Mouse (Mus musculus): ENCODE measurements around the gene Gmeb1.

- TF ChIP-seq CTCF (IDR thresholded peaks at IDR 0.05), result no peak
- TF ChIP-seq EP300 (IDR thresholded peaks at IDR 0.05), result peak; percentile 73
Observed at GRCm38 (mm10) chr4:132247451-132247997, 13.9 kb downstream of the Gmeb1 start.
